Mouse (Mus musculus) T-helper 1 cell (primary cell): ENCODE data around the gene Prpf18.
"Not testable (repeated sequence)": the region's sequence is repeated elsewhere in the genome, so short reads cannot be mapped to it uniquely, and the experiment has no call there.

Source experiments
- in situ Hi-C: fragments of 300-600 bp; cut with MboI, MseI; formaldehyde crosslinking; loops from one replicate; pipeline ENCODE4 v1.15.1; 2025; ENCODE audit warnings: high pct_unique_total_duplicates

The Prpf18 gene

GRCm38 (mm10) chr2:4651500-4652285 is at the start of gene Prpf18:
TSS of gene Prpf18 (minus strand) at chr2:4652113.
- in situ Hi-C loops = no loop called here

- in situ Hi-C loops = loop anchor here (25.0 kb wide), 1 partner anchor 1443 kb away; no protein-coding TSS in a partner anchor
Measured at GRCm38 (mm10) chr2:4679886-4680285, 28.0 kb upstream of the Prpf18 start.

GRCm38 (mm10) chr2:4671636-4672035 is 19.7 kb upstream of the Prpf18 start:
- in situ Hi-C loops = no loop called here

- in situ Hi-C loops = no loop called here
Measured at GRCm38 (mm10) chr2:4669701-4670100, 17.8 kb upstream of the Prpf18 start.

- in situ Hi-C loops = no loop called here
Measured at GRCm38 (mm10) chr2:4668626-4669025, 16.7 kb upstream of the Prpf18 start.

GRCm38 (mm10) chr2:4660677-4661076 is 8.8 kb upstream of the Prpf18 start:
- in situ Hi-C loops = no loop called here

- in situ Hi-C loops = no loop called here
Measured at GRCm38 (mm10) chr2:4649646-4650045, 2.3 kb downstream of the Prpf18 start.

GRCm38 (mm10) chr2:4648094-4648493 is 3.8 kb downstream of the Prpf18 start:
- in situ Hi-C loops = no loop called here

- in situ Hi-C loops = no loop called here
Measured at GRCm38 (mm10) chr2:4645066-4645465, 6.8 kb downstream of the Prpf18 start.

- in situ Hi-C loops = no loop called here
Measured at GRCm38 (mm10) chr2:4638189-4638588, 13.7 kb downstream of the Prpf18 start.

GRCm38 (mm10) chr2:4636656-4637055 is 15.3 kb downstream of the Prpf18 start:
- in situ Hi-C loops = no loop called here

GRCm38 (mm10) chr2:4635804-4636203 is 16.1 kb downstream of the Prpf18 start:
- in situ Hi-C loops = no loop called here

- in situ Hi-C loops = no loop called here
Measured at GRCm38 (mm10) chr2:4630197-4630835, 21.6 kb downstream of the Prpf18 start.

GRCm38 (mm10) chr2:4629470-4629869 is 22.4 kb downstream of the Prpf18 start:
- in situ Hi-C loops = no loop called here

- in situ Hi-C loops = no loop called here
Measured at GRCm38 (mm10) chr2:4628920-4629319, 23.0 kb downstream of the Prpf18 start.

GRCm38 (mm10) chr2:4626911-4627310 is 25.0 kb downstream of the Prpf18 start:
- in situ Hi-C loops = no loop called here

- in situ Hi-C loops = no loop called here
Measured at GRCm38 (mm10) chr2:4621471-4621985, 30.4 kb downstream of the Prpf18 start.

GRCm38 (mm10) chr2:4620640-4621401 is 31.1 kb downstream of the Prpf18 start:
- in situ Hi-C loops = no loop called here

GRCm38 (mm10) chr2:4619893-4620593 is 31.9 kb downstream of the Prpf18 start:
- in situ Hi-C loops = no loop called here

- in situ Hi-C loops = not testable (repeated sequence)
Measured at GRCm38 (mm10) chr2:4619126-4619525, 32.8 kb downstream of the Prpf18 start.

- in situ Hi-C loops = no loop called here
Measured at GRCm38 (mm10) chr2:4616995-4617394, 34.9 kb downstream of the Prpf18 start.
